Mouse (Mus musculus) cerebellum, adult 2 months (tissue): Measurements from ENCODE around the gene Slc6a14.

ENCODE experiments used
- CTCF ChIP-seq: fragments of 200-500 bp; IDR thresholded peaks from 2 replicates; pipeline ENCODE4 v1.5.1; 2011; ENCODE audit warnings: low read depth, mild to moderate bottlenecking, control low read depth, low read length, moderate library complexity, borderline replicate concordance; ENCODE audit not compliant: insufficient read depth
- POLR2A ChIP-seq: fragments of 200-500 bp; IDR thresholded peaks from 2 replicates; pipeline ENCODE4 v1.6.1; 2011; ENCODE audit warnings: low read length, control low read depth, borderline replicate concordance; ENCODE audit not compliant: insufficient read depth

DNA sequence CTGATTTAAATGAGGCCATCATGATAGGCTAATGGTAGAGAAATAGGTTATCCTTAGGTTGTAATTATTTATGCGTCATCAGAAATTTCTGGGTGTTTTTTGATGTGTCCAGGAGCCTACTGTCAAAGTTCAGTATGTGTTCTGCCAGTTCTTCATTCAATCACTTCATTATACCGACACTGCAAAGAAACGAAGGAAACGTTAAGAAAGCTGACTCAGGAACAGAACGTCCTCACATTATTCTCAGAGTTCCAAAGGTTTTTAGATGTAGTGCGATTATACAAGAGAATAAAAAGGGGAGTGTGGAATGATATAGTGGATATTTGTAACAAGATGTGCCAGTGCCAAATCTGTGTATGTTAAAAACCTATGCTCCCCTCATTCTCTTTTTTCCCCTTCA is 19.5 kb upstream of the Slc6a14 start:
- TF ChIP-seq CTCF (no peak), POLR2A (no peak)
